Mouse (Mus musculus) ES-E14 (cell line): Measurements from ENCODE around the gene Pard3.

Experiments used
- CHD2 ChIP-seq: IDR thresholded peaks from 2 replicates; pipeline ENCODE4 v1.6.1; 2014; ENCODE audit warnings: mild to moderate bottlenecking, low read depth, low read length, inconsistent platforms
- HCFC1 ChIP-seq: IDR thresholded peaks from 2 replicates; pipeline ENCODE4 v1.6.1; 2012; ENCODE audit warnings: low read length, inconsistent platforms, borderline replicate concordance; ENCODE audit not compliant: insufficient read depth
- MAFK ChIP-seq: IDR thresholded peaks from 2 replicates; pipeline ENCODE4 v1.6.1; 2014; ENCODE audit warnings: mild to moderate bottlenecking, low read depth, low read length, inconsistent platforms; ENCODE audit not compliant: insufficient read depth
- ZC3H11A ChIP-seq: IDR thresholded peaks from 2 replicates; pipeline ENCODE4 v1.6.1; 2012; ENCODE audit warnings: low read depth, mild to moderate bottlenecking, inconsistent platforms, low read length, borderline replicate concordance
- ZNF384 ChIP-seq: IDR thresholded peaks from 2 replicates; pipeline ENCODE4 v1.6.1; 2012; ENCODE audit warnings: low read depth, low read length, inconsistent platforms

- TF ChIP-seq CHD2 (no peak), MAFK (no peak), HCFC1 (no peak), ZC3H11A (no peak), ZNF384 (no peak)
Observed at GRCm38 (mm10) chr8:127570527-127570926, 506.8 kb downstream of the Pard3 start.
